Mouse (Mus musculus): Measurements from ENCODE around the gene Smim1.

The Smim1 gene

GRCm38 (mm10) chr4:154025641-154026440, at the start of gene Smim1:
TSS of gene Smim1 (minus strand) at chr4:154026230.
- in situ Hi-C loops (cut with MboI; ENCODE audit: unreplicated experiment in 2 of 2): loop anchor here in 1 of 2 experiments (25.0 kb wide), 1 partner anchor 786 kb away; no protein-coding TSS in a partner anchor

- in situ Hi-C loops (cut with MboI; ENCODE audit: unreplicated experiment in 2 of 2): no loop called here
Measured at GRCm38 (mm10) chr4:154071941-154072340, 45.9 kb upstream of the Smim1 start.

GRCm38 (mm10) chr4:154071521-154071920, 45.5 kb upstream of the Smim1 start:
- in situ Hi-C loops (cut with MboI; ENCODE audit: unreplicated experiment in 2 of 2): no loop called here

DNA sequence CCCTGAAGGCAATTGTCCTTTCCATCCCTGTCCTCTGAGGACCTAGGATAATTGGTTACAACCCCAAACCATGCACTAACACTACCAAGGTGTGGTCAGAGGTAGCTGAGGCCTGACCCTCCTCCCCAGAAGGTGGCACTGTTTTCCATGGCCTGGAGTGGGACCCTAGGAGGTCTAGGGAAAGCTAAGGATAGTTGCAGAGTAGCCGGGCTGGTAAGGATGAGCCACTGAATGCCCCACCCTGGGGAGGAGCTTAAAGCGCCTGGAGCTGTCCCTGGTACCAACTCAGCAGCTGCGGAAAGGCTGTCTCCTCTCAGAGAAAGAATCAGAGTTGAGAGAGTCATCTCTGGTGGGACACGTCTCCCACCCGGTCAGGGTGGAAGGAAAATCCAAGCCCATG, 44.9 kb upstream of the Smim1 start:
- in situ Hi-C loops (cut with MboI; ENCODE audit: unreplicated experiment in 2 of 2): no loop called here

DNA sequence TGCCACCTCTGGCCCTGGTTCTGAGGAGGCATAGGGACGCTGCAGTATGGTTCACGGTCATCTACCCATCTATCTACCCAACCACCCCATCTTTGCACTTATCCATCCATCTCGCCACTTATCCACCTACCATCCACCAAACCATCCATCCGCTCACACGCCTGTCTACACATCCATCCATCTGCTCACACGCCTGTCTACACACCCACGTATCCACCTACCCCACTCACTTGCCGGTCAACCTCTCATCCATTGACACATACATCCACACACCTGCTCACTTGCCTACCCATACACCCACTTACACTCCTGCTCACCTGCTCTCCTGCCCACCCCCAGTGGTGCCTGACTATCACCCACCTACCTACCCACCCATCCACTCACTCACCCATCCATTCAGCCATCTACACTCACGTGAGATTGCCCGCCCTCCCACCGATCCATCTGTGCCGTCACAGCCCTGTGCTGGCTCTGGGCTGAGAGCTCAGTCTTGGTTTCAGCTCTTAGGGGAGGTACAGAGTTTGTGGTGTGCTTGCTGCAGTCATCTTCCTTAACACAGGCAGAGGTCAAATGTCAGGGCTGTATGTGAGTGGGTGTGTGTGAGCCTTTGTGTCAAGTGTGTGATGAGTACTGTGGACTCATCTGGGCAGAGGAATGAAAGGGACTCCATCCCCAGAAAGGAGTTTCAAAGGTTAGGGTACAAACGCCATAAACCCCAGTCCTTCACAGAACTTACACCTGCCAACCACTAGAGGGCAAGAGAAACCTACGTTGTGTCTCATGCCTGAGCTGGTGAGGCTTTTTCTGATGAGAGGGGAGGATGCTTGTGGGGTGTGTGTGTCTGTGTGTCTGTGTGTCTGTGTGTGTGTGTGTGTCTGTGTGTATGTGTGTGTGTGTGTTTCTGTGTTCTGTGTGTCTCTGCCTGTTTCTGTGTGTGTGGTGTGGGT, 39.1 kb upstream of the Smim1 start:
- in situ Hi-C loops (cut with MboI; ENCODE audit: unreplicated experiment in 2 of 2): loop anchor here (5.0 to 10.0 kb wide), 2 partner anchors 142 to 760 kb away; no protein-coding TSS in a partner anchor

DNA sequence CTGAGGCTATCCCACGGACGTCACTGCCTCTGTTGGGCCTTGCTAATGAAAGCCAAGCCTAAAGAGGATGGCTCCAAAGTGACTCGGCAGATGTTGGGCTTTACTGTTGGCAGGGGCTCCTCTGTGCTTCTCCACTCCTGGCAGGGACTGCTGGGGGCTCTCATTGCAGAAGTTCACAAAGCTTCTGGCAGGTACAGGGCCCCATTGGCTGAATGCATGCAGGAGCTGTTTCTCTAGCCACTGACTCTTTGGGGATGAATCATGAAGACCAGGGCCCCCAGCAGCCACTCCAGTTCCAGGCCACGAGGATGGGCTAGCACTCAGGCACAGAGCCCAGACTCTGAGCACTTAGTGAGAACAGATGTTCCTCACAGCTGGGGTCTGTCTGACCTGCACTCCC, 31.7 kb upstream of the Smim1 start:
- in situ Hi-C loops (cut with MboI; ENCODE audit: unreplicated experiment in 2 of 2): no loop called here

GRCm38 (mm10) chr4:154056661-154057060, 30.6 kb upstream of the Smim1 start:
- in situ Hi-C loops (cut with MboI; ENCODE audit: unreplicated experiment in 2 of 2): no loop called here

DNA sequence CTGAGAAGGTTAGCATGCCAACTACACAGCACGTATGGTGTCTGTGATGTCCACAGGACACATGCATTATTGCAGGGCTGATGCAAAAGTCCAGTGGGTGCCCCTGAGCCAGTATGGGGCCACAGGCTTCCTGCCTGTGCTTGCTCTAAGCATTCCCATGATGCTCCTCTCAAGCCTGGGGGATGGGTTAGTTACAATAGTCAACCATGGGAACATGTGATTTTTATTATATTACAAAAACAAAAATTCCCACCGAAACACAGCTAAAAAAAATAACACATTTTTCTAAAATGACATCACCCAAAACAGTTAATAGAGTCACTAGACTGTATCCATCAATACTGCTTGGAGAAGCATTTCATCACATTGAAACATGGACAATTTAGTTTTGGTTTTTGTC, 30.0 kb upstream of the Smim1 start:
- in situ Hi-C loops (cut with MboI; ENCODE audit: unreplicated experiment in 2 of 2): no loop called here

DNA sequence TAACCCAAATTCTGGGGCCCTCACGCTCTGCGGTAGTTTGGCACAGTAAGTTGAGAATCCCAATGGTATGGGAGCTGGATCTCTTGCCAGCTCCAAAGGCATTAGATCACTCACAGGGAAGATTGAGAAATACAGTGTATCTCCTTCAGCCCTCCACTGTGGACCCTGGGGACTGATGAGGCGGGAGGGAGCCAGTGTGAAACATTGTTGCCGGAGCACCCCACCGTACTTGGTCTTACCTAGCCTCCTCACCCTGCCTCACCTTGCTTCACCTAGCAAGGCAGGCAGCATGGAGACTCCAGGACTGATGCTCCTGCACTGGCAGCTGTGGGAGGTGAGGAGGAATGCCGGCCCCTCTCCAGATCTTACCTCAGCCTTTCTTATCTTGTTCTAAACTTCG, 29.5 kb upstream of the Smim1 start:
- in situ Hi-C loops (cut with MboI; ENCODE audit: unreplicated experiment in 2 of 2): no loop called here

DNA sequence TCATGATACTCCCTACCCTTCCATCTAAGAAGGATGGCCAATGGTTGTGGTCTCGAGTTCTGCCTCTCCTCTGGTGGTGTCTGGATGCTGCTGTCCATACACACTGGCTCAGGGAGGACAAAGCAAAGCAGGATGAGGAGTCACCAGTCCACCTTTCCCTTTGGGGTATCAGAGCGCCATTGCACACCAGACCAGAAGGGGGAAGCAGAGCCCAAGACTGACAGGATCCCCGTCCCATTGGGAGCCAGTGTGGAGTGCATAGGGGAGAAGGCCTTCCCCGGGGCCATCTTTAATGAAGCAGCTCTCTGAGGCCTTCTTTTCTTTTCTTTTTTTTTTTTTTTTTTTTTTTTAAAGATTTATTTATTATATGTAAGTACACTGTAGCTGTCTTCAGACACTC, 27.0 kb upstream of the Smim1 start:
- in situ Hi-C loops (cut with MboI; ENCODE audit: unreplicated experiment in 2 of 2): no loop called here

DNA sequence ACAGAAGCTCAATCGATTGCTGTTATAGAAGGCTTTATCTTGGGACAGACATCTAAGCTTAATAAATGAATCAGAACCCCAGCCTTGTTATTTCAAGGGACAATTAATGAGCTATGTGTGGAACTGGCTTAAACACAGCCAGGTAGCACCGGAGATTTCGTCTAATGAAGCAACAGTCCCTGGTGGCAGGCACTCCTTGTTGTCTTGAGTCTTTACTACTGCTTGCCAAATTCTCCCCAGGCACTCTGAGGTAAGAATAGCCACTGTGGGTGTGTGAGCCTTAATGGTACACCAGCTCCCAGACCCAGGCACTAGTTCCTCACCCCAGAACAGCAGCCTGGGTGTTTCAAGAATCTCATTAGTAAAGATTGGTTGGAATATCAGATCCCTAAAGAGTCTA, 25.4 kb upstream of the Smim1 start:
- in situ Hi-C loops (cut with MboI; ENCODE audit: unreplicated experiment in 2 of 2): no loop called here

DNA sequence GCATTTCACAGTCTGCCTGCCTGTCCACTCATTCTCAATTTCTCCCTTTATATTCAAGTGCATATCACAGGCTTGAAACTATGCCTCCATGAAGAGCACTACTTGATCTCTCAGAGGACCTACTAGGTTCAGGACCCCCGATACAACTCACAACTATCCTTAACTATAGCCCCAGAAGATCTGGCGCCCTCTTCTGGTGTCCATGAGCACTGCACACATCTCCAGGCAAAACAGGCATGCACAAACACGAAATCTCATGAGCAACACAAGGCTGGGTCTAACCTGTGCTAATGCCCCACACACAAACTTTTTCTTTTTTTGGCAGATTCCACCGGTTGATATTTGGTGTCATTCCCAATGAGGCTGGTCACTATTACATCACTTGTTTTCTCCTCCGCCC, 19.8 kb upstream of the Smim1 start:
- in situ Hi-C loops (cut with MboI; ENCODE audit: unreplicated experiment in 2 of 2): loop anchor here in 1 of 2 experiments (25.0 kb wide), 1 partner anchor 766 kb away; no protein-coding TSS in a partner anchor

DNA sequence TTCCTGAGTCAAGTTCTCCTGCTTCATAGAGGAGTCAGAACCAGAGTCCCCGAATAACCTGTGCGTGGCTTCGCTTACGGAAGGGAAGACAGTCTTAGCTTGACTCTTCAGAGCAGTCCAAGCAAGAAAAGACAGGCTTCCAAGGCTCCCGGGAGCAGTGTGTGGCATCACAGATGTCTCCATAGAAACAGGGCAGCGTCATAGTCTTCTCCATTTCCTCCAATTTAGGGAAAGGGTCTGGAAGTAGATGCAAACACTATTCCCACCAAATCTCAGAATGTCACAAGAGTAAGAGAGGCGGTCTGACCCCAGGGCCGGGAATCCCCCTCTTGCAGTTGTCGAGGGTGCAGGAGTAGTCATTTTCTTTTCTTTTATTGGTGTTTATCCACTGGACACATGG, 16.5 kb upstream of the Smim1 start, which contains the start of gene Ccdc27:
Gene Ccdc27 (minus strand): TSS at position 101 of the 400 bp plus-strand sequence.
- in situ Hi-C loops (cut with MboI; ENCODE audit: unreplicated experiment in 2 of 2): loop anchor here in 1 of 2 experiments (25.0 kb wide), 1 partner anchor 770 kb away; no protein-coding TSS in a partner anchor

GRCm38 (mm10) chr4:154037123-154037522, 11.1 kb upstream of the Smim1 start:
- in situ Hi-C loops (cut with MboI; ENCODE audit: unreplicated experiment in 2 of 2): loop anchor here in 1 of 2 experiments (25.0 kb wide), 1 partner anchor 775 kb away; no protein-coding TSS in a partner anchor

DNA sequence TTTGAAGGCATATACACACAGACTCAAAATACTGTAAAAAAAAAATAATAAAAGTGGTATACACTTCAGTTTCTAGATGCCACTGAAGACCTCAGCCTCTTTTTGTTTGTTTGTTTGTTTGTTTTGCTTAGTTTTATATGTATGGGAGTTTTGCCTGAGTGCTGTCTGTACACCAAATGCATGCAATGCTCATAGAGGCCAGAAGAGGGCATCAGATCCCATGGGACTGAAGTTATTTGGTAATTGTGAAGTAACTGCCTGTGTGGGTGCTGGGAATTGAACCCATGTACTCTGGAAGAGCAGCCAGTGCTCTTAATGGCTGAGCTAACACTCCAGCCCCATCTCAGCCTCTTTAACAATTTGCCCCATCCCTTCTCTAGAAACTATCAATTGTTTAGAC, 2.6 kb upstream of the Smim1 start:
- in situ Hi-C loops (cut with MboI; ENCODE audit: unreplicated experiment in 2 of 2): loop anchor here in 1 of 2 experiments (25.0 kb wide), 1 partner anchor 784 kb away; no protein-coding TSS in a partner anchor

- in situ Hi-C loops (cut with MboI; ENCODE audit: unreplicated experiment in 2 of 2): loop anchor here in 1 of 2 experiments (25.0 kb wide), 1 partner anchor 784 kb away; no protein-coding TSS in a partner anchor
Measured at GRCm38 (mm10) chr4:154028066-154028465, 2.0 kb upstream of the Smim1 start.

GRCm38 (mm10) chr4:154026441-154026761, 371 bp upstream of the Smim1 start:
- in situ Hi-C loops (cut with MboI; ENCODE audit: unreplicated experiment in 2 of 2): loop anchor here in 1 of 2 experiments (25.0 kb wide), 1 partner anchor 786 kb away; no protein-coding TSS in a partner anchor

GRCm38 (mm10) chr4:154024729-154025521, 1.1 kb downstream of the Smim1 start:
- in situ Hi-C loops (cut with MboI; ENCODE audit: unreplicated experiment in 2 of 2): loop anchor here in 1 of 2 experiments (25.0 kb wide), 1 partner anchor 787 kb away; no protein-coding TSS in a partner anchor

- in situ Hi-C loops (cut with MboI; ENCODE audit: unreplicated experiment in 2 of 2): no loop called here
Measured at GRCm38 (mm10) chr4:154023754-154024601, 2.1 kb downstream of the Smim1 start.

Data from v-Abl transformed pro-B cells (cell line).